Mouse (Mus musculus): ENCODE data around the gene Zfp58.

GRCm38 (mm10) chr13:67484424-67484811 is 15.9 kb downstream of the Zfp58 start:
- TF ChIP-seq CTCF (IDR thresholded peaks at IDR 0.05; ENCODE audit: low read depth, low read length) (no peak), TAL1 (conservative IDR thresholded peaks at IDR 0.05; ENCODE audit: low read depth, low read length) (no peak)
